Mouse (Mus musculus): ENCODE measurements around the gene Cbx8.

Gene Cbx8

DNA sequence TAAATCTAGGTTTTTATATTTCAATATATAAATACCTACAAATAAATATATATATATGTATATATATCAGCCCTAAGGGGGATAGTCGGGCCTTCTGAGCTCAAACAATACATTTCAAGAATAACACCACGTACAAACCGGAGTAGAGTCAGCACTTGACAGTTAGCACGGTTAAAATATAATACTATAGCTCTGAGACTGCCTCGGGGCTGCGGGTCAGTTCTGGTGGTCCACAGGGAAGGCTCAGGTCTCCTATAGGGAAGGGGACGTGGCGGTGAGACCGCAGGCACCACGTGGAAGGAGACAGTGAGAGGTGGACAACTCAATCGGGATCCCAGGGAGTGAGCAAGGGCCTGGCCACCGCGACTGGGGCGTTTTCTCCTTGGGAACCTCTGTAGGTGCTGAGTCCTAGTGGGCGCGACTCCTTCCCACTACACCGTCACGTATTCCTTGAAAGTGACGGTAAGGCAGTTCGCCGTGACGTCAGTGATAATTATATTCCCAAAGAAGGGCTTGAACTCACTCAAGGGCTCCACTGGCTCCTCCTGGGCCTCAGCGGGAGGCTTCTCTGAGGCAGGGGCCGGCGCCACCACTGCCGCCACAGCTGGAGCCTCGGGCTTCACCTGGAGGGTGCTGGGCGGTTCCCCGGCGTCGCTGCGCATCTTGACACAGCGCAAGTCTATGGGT, 39.8 kb upstream of the Cbx8 start:
- CTCF ChIA-PET: no interaction called here

- CTCF ChIA-PET: no interaction called here
These were observed 38.7 kb upstream of the Cbx8 start for GRCm38 (mm10) chr11:119079445-119079837.

- CTCF ChIA-PET: no interaction called here
These were observed 38.1 kb upstream of the Cbx8 start for GRCm38 (mm10) chr11:119078691-119079444.

DNA sequence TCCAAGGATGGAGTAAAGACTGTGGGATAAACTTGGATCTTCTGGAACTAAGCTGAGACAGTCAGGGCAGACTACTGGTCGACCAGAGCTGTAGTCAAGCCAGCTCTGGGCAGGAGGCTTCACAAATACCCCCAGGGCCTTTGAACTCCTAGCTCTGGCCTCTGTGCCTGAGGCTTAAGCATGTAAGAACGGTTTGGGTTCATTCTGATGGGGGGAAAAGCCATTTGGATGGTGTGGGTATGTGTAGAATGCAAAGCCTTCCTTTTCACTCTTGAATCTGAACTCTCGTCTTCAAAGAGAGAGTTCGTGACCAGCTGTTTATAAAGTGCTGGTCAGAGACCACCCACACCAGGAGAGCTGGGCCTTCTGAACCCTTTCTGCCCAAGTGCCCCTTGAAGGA, 37.0 kb upstream of the Cbx8 start:
- CTCF ChIA-PET: interaction anchor here (0.6 kb wide), 1 partner anchor 41 kb away, joined by 3 read pairs; no protein-coding TSS in a partner anchor

DNA sequence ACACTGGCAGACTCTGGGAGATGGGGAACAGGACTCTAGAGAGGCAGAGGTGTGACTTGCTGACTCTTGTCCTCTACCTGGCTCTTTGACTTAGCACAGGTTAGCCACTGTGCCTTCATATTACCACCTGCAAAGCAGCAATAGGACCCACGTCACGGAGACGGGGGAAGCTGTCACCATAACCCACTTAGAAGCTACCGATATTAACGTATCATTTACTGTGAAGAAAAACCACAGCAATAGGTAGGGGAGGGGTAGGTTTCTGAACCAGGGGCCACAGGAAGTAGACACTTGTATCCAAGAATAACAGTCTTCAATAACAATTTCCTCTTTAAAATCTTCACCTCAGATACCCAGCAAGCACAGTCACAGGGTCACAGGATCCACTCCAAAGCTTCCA, 35.0 kb upstream of the Cbx8 start:
- CTCF ChIA-PET: interaction anchor here (1.2 kb wide), 1 partner anchor 27 kb away, joined by 3 read pairs; no protein-coding TSS in a partner anchor

GRCm38 (mm10) chr11:119073876-119074433, 33.2 kb upstream of the Cbx8 start:
- CTCF ChIA-PET: no interaction called here

GRCm38 (mm10) chr11:119072986-119073385, 32.2 kb upstream of the Cbx8 start:
- CTCF ChIA-PET: no interaction called here

GRCm38 (mm10) chr11:119072239-119072638, 31.5 kb upstream of the Cbx8 start:
- CTCF ChIA-PET: no interaction called here

- CTCF ChIA-PET: interaction anchor here (0.7 kb wide), 1 partner anchor 25 kb away, joined by 5 read pairs; no protein-coding TSS in a partner anchor
These were observed 26.1 kb upstream of the Cbx8 start for GRCm38 (mm10) chr11:119066841-119067240.

- CTCF ChIA-PET: interaction anchor here (2.6 kb wide), 1 partner anchor 23 kb away, joined by 7 read pairs; no protein-coding TSS in a partner anchor
These were observed 18.5 kb upstream of the Cbx8 start for GRCm38 (mm10) chr11:119059256-119059655.

DNA sequence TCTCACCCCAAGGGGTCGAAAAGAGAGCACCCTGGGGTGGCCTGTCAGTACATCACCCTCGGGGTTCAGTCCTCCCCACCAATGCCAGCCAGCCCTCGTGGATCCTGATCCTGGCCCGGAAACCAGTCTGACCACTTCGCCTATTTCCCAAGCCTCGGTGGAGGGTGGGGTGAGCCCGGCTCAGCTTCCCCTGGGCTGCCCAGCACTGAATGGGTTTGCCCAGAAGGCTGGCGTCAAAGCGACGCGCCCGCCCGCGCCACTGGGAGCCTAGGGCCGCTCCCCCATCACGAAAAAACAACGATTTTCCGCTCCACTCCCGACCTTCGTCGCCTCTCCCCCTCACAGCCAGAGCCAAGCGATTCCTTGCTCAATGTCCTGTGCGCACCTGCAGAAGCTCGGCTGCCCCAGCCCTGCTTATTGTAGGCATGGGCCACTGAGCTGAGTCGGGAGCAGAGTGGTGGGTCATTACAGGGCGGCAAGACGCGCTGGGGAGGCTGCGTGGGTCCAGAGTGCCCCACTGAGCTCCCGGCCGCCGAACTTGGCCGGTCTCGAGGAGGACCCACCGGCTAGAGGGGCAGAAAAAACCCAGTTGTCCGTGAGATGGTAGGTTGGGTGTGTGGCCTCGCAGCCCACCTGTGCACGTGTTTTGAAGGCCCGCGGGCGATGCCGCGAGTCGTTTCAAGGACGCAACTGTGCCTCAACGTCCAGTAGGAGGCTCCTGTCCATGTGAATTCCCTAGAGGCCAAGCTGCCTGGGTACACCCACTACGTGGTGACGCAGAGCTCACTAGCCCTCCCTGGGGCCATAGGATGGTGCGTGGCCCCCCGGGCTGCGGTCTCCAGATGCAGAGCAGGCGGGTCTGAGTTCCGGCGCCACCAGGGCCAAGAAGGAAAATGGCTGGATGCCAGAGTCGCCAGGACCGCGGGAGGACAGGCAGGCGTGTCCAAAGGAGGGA, 17.5 kb upstream of the Cbx8 start:
- CTCF ChIA-PET: interaction anchor here (0.7 to 2.6 kb wide), 2 partner anchors 24 to 36 kb away, joined by 3 to 7 read pairs; no protein-coding TSS in a partner anchor

- CTCF ChIA-PET: interaction anchor here (0.7 to 2.6 kb wide), 5 partner anchors 25 to 1874 kb away, joined by 3 to 7 read pairs (median 4); no protein-coding TSS in a partner anchor
These were observed 16.5 kb upstream of the Cbx8 start for GRCm38 (mm10) chr11:119057291-119057690.

DNA sequence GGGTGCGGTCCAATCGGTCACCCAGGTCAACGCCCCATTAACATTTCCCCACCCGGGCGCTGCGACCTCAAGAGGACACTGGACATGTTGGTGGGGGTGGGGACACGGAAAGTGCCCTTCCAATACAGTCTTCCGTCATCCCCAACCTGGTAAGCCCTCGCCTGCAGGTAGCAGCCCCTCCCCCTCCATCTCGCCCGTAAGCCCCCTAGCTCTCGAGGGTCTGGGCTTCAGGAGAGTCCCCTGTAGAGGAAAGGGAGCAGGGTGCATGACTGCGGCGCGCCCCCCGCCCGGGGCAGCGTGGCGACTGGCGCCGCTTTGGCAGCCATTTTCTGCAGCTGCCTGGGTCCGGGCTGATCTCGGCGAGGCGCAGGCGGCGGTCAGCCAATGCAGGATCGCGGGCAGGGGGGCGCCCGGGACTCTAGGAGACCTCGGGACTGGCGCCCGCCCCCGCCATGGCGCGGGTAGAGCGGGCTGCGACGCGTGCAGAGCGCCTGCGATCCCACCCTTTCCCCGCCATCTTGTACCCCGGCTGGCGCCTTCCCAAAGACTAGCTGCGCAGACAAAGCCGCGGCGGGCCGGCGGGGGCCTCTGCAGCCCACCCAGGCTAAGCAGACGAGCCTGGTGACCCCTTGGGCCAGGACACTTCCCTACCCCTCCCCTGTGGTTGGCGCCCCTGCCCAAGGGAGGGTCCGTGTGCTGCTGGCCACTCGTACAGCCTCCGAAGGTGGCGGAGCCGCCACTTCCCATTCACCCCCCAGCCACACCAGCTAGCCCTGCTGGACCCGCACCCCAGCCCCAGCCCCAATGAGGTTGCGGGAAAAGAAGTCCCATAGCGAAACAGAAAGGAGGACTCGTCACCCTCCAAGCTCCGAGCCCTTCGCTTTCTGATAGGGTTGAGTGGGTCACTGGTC, 15.8 kb upstream of the Cbx8 start:
- CTCF ChIA-PET: interaction anchor here (0.7 to 0.8 kb wide), 3 partner anchors 26 to 1874 kb away, joined by 3 to 4 read pairs (median 3); no protein-coding TSS in a partner anchor

- CTCF ChIA-PET: interaction anchor here (0.6 to 1.2 kb wide), 6 partner anchors 21 to 171 kb away, joined by 3 to 16 read pairs (median 3); no protein-coding TSS in a partner anchor
These were observed 14.9 kb upstream of the Cbx8 start for GRCm38 (mm10) chr11:119055571-119056131.

- CTCF ChIA-PET: interaction anchor here (0.6 to 1.3 kb wide), 8 partner anchors 9 to 78 kb away, joined by 3 to 16 read pairs (median 4); partner anchors contain the start of gene Cbx2
These were observed 13.9 kb upstream of the Cbx8 start for GRCm38 (mm10) chr11:119054351-119055345.

DNA sequence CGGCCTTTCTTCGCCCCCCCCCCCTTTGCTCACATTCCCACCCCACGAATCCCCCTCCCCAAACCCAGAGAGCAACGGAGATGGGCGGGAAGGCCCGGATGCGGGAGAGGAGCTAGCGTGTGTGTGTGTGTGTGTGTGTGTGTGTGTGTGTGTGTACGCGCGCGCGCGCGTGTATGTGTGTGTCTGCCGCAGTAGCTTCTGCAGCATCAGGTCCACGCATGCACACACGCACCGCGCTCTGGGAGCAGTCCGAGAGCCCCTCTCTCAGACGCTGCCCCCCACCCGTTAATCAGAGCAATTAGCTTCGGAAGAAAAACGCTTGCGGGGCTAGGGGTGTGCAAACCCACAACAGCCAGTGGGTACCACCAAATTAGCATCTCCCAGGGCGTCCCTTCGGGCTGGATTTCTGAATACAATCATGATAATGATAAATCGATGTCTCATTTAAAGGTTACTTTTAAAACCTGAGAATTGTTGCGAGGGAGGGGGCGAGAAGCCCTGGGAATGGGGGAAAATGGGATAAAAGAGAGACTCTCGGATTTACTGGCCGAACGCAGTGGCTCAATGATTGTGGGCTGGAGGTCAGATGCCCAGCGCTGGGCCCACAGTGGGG, 13.1 kb upstream of the Cbx8 start:
- CTCF ChIA-PET: interaction anchor here (0.6 to 4.4 kb wide), 6 partner anchors 8 to 1296 kb away, joined by 3 to 32 read pairs (median 4); partner anchors contain the start of genes Cbx2 and Cbx8

DNA sequence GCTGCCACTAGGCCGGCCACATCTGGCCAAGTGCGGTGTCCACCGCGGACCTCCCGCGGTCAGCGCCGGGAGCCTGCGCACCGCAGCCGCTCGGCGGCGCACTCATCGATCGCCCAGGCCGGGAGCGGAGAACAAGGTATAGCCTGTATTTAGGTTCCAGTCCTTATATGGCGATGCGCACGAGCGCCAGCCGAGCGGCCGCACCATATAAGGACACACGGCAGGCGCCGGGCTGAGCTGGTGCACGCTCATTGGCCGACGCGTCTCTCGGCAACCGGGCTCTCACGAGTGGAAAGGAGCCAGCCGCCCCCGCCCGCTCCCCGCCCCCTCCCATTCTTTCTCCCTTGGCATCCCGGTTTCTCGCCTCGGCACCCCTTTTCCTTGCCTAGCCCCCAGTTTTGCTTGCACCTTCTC, 12.5 kb upstream of the Cbx8 start:
- CTCF ChIA-PET: interaction anchor here (0.8 to 4.4 kb wide), 2 partner anchors 11 to 240 kb away, joined by 3 to 32 read pairs; partner anchors contain the start of gene Cbx8
